Mouse (Mus musculus): Measurements from ENCODE around the gene Rapgef3. TPM values are rescaled to one million over a fixed set of nuclear protein-coding genes. Genes with fewer than 3 reads are reported as not detected.

The Rapgef3 gene
- polyA plus RNA-seq (2021; fragmentation: Nextera tagmentation) = 6.6 and 9.1 TPM in 2 replicates
- long read RNA-seq, experiment 1, full-length matches to known transcripts = 42 of 92 reads
- long read RNA-seq, experiment 1, partial matches to known transcripts = 15 of 92 reads
- long read RNA-seq, experiment 1, other reads (novel, unspliced or antisense) = 35 of 92 reads
- long read RNA-seq, experiment 2, full-length matches to known transcripts = 5 of 12 reads
- long read RNA-seq, experiment 2, partial matches to known transcripts = 5 of 12 reads
- long read RNA-seq, experiment 2, other reads (novel, unspliced or antisense) = 2 of 12 reads

DNA sequence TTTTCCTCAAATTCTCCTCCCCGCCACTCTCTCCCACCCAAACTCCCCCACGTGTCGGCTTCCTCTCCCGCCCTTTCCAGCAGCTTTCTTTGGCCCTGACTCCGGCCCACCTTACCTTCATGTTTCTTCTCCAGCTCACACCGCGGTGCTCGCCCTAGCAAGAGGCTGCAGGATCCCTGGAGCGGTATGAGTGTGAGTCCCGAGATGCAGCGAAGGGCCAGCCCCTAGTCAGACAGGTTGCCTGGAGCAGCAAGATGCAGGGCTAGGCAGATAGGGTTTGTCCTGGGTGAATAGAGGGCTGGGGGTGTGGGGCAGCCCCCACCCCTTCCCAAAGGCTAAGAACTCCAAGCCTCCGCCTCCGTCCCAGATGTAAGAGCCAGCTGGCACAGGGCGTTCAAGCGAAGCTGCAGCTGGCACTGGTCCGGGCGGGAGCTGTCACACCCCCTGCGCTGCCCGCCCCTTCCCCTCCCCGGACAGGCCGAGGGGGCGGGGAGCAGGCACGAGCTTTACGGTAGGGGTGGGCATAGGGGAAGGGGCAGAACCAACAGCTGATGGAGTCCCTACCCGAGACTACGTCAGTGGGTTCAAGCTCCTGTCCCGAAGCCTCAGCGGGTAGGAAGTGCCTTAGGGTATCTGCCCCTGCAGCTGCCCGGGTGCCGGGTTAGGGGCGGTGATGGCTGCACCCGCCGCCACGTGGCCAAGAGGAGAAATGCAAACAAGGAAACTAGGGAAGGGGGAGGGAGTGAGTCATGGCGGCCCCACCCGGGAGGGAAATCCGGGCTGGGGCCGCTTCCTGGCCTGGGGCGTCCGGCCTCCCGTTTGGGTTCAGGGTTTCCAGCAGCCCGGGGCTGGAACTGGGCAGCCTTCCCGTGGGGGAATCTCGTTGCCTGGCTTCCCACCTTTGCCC, at the start of gene Rapgef3:
Rapgef3 (minus strand) TSS at position 693 of the 907 bp plus-strand sequence.

DNA sequence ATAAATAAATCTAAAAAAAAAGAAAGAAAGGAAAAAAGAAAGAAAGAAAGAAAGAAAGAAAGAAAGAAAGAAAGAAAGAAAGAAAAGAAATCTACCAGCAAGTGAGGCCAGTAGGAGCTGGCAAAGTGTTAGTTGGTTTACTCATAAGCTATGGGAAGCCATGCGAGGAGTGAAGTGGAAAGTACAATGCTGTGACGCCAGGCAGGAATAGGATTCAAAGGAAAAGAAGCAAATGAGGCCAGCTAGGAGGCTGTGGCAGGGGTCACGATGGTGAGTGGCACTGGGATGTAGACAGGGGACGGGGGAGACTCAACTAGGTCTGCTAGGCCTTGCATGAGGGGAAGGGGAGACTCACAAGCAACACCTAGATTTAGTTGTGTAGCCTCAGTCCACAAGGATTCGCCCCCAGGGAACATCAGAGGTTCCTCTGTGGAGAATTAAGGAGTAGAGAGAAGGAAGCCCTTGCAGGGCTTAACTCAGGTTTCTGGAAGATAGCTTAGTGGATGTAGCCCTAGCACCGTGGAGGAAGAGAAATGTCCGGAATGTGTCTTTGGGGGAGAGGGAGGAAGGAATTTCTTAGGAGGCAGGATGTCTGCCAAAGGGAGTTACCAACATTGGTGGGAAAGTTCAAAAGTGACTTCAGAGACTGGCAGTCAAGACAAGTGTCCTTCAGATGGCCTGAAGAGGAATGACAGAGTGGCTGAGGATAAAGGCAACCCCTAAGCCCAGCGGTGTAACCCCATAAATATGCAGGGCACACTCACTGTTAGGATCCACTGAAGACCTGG, 10.7 kb upstream of the Rapgef3 start, which contains the start of gene Slc48a1:
Slc48a1 (plus strand) TSS at position 210 of the 788 bp plus-strand sequence.

GRCm38 (mm10) chr15:97731111-97731510, 36.7 kb downstream of the Rapgef3 start, which contains the start of gene Endou:
TSS of gene Endou (minus strand) at chr15:97731339.

GRCm38 (mm10) chr15:97705211-97706050, 62.3 kb downstream of the Rapgef3 start, which contains the start of gene Rpap3:
TSS of gene Rpap3 (minus strand) at chr15:97705825.

Other genes starting within 250 kb of the Rapgef3 start
- gene Rpap3, start 62.1 kb downstream of the Rapgef3 start, polyA plus RNA-seq (2021; fragmentation: Nextera tagmentation) = 25.8 and 31.2 TPM in 2 replicates
- gene Endou, start 36.6 kb downstream of the Rapgef3 start, polyA plus RNA-seq (2021; fragmentation: Nextera tagmentation) = 3.5 and 5.8 TPM in 2 replicates
- gene Slc48a1, start 10.5 kb upstream of the Rapgef3 start, polyA plus RNA-seq (2021; fragmentation: Nextera tagmentation) = 278 and 297 TPM in 2 replicates
- 2.2 and 3.2 TPM in 2 replicates for gene Hdac7, start 76.5 kb upstream of the Rapgef3 start, polyA plus RNA-seq (2021; fragmentation: Nextera tagmentation)
- 0.06 and 0.11 TPM in 2 replicates for gene Vdr, start 142.7 kb upstream of the Rapgef3 start, polyA plus RNA-seq (2021; fragmentation: Nextera tagmentation)
- gene Tmem106c, start 196.2 kb upstream of the Rapgef3 start, polyA plus RNA-seq (2021; fragmentation: Nextera tagmentation) = 52.2 and 69.5 TPM in 2 replicates
- gene Col2a1, start 236.7 kb upstream of the Rapgef3 start, polyA plus RNA-seq (2021; fragmentation: Nextera tagmentation) = 0.16 and 0.18 TPM in 2 replicates